Mouse (Mus musculus): ENCODE data around the gene Crip2. TPM values are rescaled to one million over a fixed set of nuclear protein-coding genes. Genes with fewer than 3 reads are reported as not detected.

Gene Crip2
- total and polyA plus RNA-seq, 2 experiments from 2014 or later, result 185 to 317 TPM

- Histone ChIP-seq H3K27me3 (ENCODE audit: insufficient read depth, low read length) (0 out of 2 replicates have a peak, but pooled peaks cover 6% of the 10 kb centered on the region), H3K36me3 (ENCODE audit: insufficient read depth, low read length) (no peaks in the 10 kb centered on the region), H3K4me3 (ENCODE audit: low read depth, low read length) (peak overlapping the region; percentile 33), H3K27ac (ENCODE audit: low read depth, low read length) (peak overlapping the region; percentile 60), H3K9me3 (ENCODE audit: low read length) (no peaks in the 10 kb centered on the region), H3K9ac (replicated peaks; ENCODE audit: low read length, poor library complexity, severe bottlenecking) (peak overlapping the region; percentile 58), H3K4me1 (ENCODE audit: insufficient read depth, low read length) (peaks cover 10% of the 10 kb centered on the region; the same call in 1 of the 2 replicates), H3K4me2 (ENCODE audit: low read depth, low read length, poor library complexity, severe bottlenecking) (peak overlapping the region; percentile 64)
- WGBS, result 5% methylated on average over 32 of the region's 32 CpGs
- ATAC-seq (ENCODE audit: low FRiP score) (peak; percentile 0; the same call in 1 of the 2 replicates), DNase-seq (ENCODE audit: low spot score) (peak; percentile 39)
- no peak for TF ChIP-seq CTCF (IDR thresholded peaks at IDR 0.05)
Measured at GRCm38 (mm10) chr12:113155076-113155771, 15.2 kb downstream of the Crip2 start.

GRCm38 (mm10) chr12:113155887-113156539 is 16.0 kb downstream of the Crip2 start, which contains the start of gene Tedc1:
Tedc1 (plus strand) TSS chr12:113156421.
- Histone ChIP-seq H3K4me2 (ENCODE audit: low read depth, low read length, poor library complexity, severe bottlenecking) (peak within 1 kb of the TSS; percentile 83), H3K36me3 (ENCODE audit: insufficient read depth, low read length) (no peaks in the 10 kb centered on the region), H3K9me3 (ENCODE audit: low read length) (no peaks in the 10 kb centered on the region), H3K4me1 (ENCODE audit: insufficient read depth, low read length) (peaks cover 10% of the 10 kb centered on the region; the same call in 1 of the 2 replicates), H3K27ac (ENCODE audit: low read depth, low read length) (peak within 1 kb of the TSS; percentile 60), H3K27me3 (ENCODE audit: insufficient read depth, low read length) (no peaks in the 10 kb centered on the region), H3K9ac (replicated peaks; ENCODE audit: low read length, poor library complexity, severe bottlenecking) (peak within 1 kb of the TSS; percentile 58), H3K4me3 (ENCODE audit: low read depth, low read length) (peak within 1 kb of the TSS; percentile 50)
- peak; percentile 99 for TF ChIP-seq CTCF (IDR thresholded peaks at IDR 0.05)
- DNase-seq (ENCODE audit: low spot score) (peak; percentile 100), ATAC-seq (ENCODE audit: low FRiP score) (peak; percentile 97)
- WGBS, result 0% methylated on average over 46 of the region's 46 CpGs

- ATAC-seq (ENCODE audit: low FRiP score), result 0 out of 2 replicates have a peak, but pooled peaks have one; percentile 0
Measured at GRCm38 (mm10) chr12:113156540-113156929, 16.5 kb downstream of the Crip2 start.

GRCm38 (mm10) chr12:113157002-113157401 is 17.0 kb downstream of the Crip2 start:
- WGBS, result 31% methylated on average over 8 of the region's 8 CpGs
- no peaks in the 10 kb centered on the region for H3K27me3 ChIP-seq (ENCODE audit: insufficient read depth, low read length)
- no peak for ATAC-seq (ENCODE audit: low FRiP score)
- H3K36me3 ChIP-seq (ENCODE audit: insufficient read depth, low read length), result no peaks in the 10 kb centered on the region
- no peak overlapping the region for H3K27ac ChIP-seq (ENCODE audit: low read depth, low read length)
- TF ChIP-seq CTCF (IDR thresholded peaks at IDR 0.05), result no peak
- no peaks in the 10 kb centered on the region for H3K9me3 ChIP-seq (ENCODE audit: low read length)
- H3K4me1 ChIP-seq (ENCODE audit: insufficient read depth, low read length), result peaks cover 10% of the 10 kb centered on the region; the same call in 1 of the 2 replicates
- peak overlapping the region; percentile 50 for H3K4me3 ChIP-seq (ENCODE audit: low read depth, low read length)
- H3K9ac ChIP-seq (replicated peaks; ENCODE audit: low read length, poor library complexity, severe bottlenecking), result 0 out of 2 replicates have a peak overlapping the region, but pooled peaks have one; percentile 36
- DNase-seq (ENCODE audit: low spot score), result no peak
- H3K4me2 ChIP-seq (ENCODE audit: low read depth, low read length, poor library complexity, severe bottlenecking), result peak overlapping the region; percentile 83

More at GRCm38 (mm10) chr12:113156540-113156929, 16.5 kb downstream of the Crip2 start:
- H3K9ac ChIP-seq (replicated peaks; ENCODE audit: low read length, poor library complexity, severe bottlenecking), result peak overlapping the region; percentile 36
- no peaks in the 10 kb centered on the region for H3K36me3 ChIP-seq (ENCODE audit: insufficient read depth, low read length)
- H3K4me3 ChIP-seq (ENCODE audit: low read depth, low read length), result peak overlapping the region; percentile 50
- no peaks in the 10 kb centered on the region for H3K27me3 ChIP-seq (ENCODE audit: insufficient read depth, low read length)
- no peak for DNase-seq (ENCODE audit: low spot score)
- no peaks in the 10 kb centered on the region for H3K9me3 ChIP-seq (ENCODE audit: low read length)
- peak overlapping the region; percentile 83 for H3K4me2 ChIP-seq (ENCODE audit: low read depth, low read length, poor library complexity, severe bottlenecking)
- H3K4me1 ChIP-seq (ENCODE audit: insufficient read depth, low read length), result peaks cover 10% of the 10 kb centered on the region; the same call in 1 of the 2 replicates
- whole genome bisulfite sequencing, result under 1% methylated on average over 23 of the region's 23 CpGs
- H3K27ac ChIP-seq (ENCODE audit: low read depth, low read length), result no peak overlapping the region
- no peak for TF ChIP-seq CTCF (IDR thresholded peaks at IDR 0.05)

- Histone ChIP-seq H3K27me3 (ENCODE audit: insufficient read depth, low read length) (no peaks in the 10 kb centered on the region), H3K36me3 (ENCODE audit: insufficient read depth, low read length) (no peaks in the 10 kb centered on the region), H3K4me3 (ENCODE audit: low read depth, low read length) (no peak overlapping the region), H3K27ac (ENCODE audit: low read depth, low read length) (no peak overlapping the region), H3K9me3 (ENCODE audit: low read length) (no peaks in the 10 kb centered on the region), H3K9ac (replicated peaks; ENCODE audit: low read length, poor library complexity, severe bottlenecking) (no peak overlapping the region), H3K4me1 (ENCODE audit: insufficient read depth, low read length) (peaks cover 10% of the 10 kb centered on the region; the same call in 1 of the 2 replicates), H3K4me2 (ENCODE audit: low read depth, low read length, poor library complexity, severe bottlenecking) (0 out of 2 replicates have a peak overlapping the region, but pooled peaks have one; percentile 83)
- no peak for ATAC-seq (ENCODE audit: low FRiP score)
- WGBS, result 91% methylated on average over 8 of the region's 8 CpGs
- TF ChIP-seq CTCF (IDR thresholded peaks at IDR 0.05), result no peak
- no peak for DNase-seq (ENCODE audit: low spot score)
Measured at GRCm38 (mm10) chr12:113157521-113157920, 17.5 kb downstream of the Crip2 start.
